Mouse (Mus musculus) retina, adult 2 months (tissue): ENCODE measurements at regions not wholly inside any gene's neighbourhood (a gene's known extent, or its start where the extent isn't known, plus 50 kb on each side); places are given as distances from the start of the nearest gene placed in this dataset.

Experiments
- DNase-seq: peaks from one replicate; pipeline ENCODE4 v3.0.0-alpha.2; 2012; ENCODE audit warnings: low read depth, low spot score

DNA sequence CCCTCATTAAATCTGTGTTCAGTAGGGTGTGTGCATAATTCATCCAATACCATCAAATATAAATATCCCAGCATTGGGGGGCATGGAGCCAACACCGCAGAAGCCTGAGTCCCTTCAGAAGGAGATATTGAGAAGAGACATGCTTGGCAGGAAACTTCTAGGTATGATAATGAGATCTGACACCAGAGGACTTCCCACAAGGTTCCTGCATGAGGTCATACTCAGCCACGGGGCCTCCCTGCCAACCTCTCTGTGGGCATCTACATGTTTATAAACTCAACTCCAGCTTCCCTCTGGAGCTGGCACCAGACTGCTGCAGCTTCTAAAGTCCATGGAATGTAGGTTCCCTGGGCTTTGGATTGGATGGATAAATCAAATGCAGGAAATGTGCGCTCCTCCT lies 587.4 kb upstream of the Kdm8 start:
- no peak for DNase-seq

DNA sequence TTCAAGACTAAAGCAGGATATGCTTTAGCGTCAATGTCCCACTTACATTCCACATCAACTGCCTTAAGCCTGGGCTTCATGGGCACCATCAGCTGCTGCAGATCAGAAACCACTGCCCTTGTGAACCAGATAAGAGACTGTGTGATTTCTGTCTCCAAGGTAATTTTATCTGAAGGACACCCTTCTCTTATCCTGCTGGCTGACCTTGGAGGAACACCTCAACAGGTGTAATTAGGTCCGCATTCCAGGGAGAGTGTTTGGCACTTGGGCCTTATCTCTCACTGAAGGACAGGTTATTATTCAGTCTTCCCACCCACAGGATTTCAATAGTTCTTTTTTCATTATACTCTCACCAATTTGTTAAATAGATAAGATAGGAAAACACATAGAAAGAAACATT lies 583.1 kb upstream of the Kdm8 start:
- DNase-seq: no peak

GRCm38 (mm10) chr7:124868133-124868603 lies 576.3 kb upstream of the Kdm8 start:
- no peak for DNase-seq

GRCm38 (mm10) chr7:124868621-124869020 lies 575.9 kb upstream of the Kdm8 start:
- DNase-seq: no peak

GRCm38 (mm10) chr7:124880771-124881170 lies 563.7 kb upstream of the Kdm8 start:
- DNase-seq: no peak

DNA sequence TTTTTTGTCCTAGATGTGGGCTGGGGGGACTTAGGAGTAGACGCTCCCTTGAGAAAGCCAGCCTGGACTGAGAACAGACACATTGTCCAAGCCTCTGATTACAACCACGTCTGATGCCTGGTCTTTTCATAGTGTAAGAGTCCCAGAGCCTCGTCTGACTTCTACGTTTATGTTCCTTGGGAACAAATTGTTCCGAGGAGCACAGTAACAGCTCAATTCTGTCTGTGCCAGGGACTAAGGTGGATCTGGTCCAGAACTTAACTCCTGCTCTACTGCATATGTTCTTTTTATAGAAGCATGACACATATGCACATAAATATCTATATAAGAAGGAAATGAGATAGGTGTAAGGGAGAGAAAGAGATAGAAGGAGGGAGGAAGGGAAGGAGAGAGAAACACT lies 537.2 kb upstream of the Kdm8 start:
- no peak for DNase-seq

DNA sequence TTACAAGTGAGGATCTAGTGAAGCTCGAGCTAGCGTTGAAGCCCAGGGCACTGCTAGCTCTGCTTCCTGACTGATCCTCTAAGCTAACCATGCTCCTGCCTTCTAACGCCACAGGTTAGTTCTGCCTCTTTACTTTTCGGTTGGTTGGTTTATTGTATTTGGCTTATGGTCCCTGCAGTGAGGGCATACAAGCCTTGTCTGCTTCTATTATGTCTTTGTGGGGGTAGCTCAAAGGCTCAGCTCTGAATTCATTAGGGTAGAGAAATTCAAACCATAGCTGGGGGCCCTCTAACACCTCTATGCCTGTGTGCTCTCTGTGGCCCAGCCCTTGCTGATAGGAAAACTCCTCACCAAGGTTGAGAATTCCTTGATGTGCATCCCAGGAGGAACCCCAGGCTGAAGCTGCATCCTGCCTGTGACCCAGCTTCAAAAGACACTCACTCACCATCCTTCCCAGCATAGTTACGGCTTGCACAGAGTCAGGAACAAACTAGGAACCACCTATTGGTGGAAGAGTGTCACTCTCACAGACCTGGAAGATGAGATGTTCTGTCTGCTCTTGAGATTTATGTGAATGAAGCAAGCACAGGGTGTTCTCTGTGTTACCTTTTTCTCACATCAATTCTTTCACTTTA lies 536.7 kb upstream of the Kdm8 start:
- DNase-seq: no peak

GRCm38 (mm10) chr7:124914061-124914460 lies 530.4 kb upstream of the Kdm8 start:
- no peak for DNase-seq

DNA sequence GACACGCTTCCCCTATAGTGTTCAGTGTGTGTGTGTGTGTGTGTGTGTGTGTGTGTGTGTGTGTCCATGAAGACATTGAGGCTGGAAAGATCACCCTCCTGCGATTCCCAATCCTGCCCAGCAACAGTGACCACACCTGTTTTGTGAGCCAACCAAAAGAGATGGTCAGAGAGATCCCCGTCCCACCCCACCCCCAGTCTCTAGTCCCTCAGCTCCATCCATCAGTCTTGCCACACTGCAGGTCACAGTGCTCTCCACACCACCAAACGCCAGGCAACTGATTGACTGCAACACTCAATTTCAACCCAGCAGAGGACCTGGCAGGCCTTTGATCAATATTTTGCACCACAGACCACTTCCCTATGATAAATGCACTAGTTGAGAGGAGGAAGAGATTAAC lies 530.0 kb upstream of the Kdm8 start:
- DNase-seq: no peak

GRCm38 (mm10) chr7:124914972-124915371 lies 529.5 kb upstream of the Kdm8 start:
- no peak for DNase-seq

DNA sequence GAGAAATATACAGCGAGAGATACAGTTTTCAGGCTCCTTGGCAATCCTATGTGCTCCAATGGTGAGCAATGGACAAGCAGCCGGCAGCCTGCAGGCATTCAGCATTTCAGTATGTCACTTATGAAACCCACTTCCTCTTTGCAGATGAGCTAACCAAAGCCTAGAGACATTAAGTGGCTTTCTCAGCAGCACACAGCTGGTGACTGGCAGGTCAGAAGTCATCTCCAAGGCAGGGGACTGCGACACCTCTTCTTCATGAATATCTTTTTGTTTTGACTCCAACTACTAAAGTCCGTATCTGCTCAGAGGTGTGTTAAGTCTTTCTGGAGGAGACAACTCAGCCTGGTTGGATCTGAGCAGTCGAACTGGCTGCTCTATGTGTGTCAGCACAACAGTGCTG lies 528.8 kb upstream of the Kdm8 start:
- DNase-seq: no peak

GRCm38 (mm10) chr7:124917606-124918120 lies 526.8 kb upstream of the Kdm8 start:
- no peak for DNase-seq

DNA sequence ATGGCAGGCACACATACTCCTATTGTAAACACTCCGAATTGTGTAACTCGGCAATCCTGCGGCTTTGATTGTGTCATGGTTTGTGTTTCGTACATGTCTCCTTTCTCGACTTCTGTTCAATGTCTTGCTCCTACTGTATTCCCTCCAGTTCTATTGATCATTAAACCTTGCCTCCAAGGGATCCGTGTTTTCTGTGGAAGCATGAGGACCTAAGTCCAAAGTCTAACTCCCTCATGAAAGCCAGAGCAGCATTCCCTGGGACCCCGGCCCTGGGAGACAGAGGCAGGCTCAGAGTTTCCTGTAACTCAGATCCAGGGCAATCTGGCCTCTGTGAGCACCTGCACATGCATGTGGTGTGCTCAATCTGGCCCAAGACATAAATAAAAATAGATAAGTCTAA lies 521.7 kb upstream of the Kdm8 start:
- no peak for DNase-seq

- no peak for DNase-seq
Observed at GRCm38 (mm10) chr7:124933573-124933972, 510.9 kb upstream of the Kdm8 start.

DNA sequence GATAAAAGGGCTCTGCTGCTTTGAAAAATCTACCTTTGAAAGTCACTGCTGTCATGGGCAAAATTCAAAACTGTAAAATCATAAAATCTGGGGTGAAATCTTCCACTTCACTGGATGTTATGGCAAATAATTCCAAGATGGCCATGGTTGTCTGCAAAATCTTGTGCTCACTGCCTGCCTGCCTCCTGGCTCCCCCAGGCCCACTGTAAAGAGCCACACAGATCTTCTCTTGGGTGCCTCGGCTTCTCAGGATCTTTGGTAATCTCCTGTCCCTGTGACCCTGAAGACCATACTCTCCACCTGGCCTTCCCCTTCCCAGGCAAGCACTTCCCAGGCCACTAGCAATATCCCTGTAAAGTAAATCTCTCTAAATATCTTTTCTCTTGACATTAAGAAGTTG lies 505.1 kb upstream of the Kdm8 start:
- no peak for DNase-seq

- no peak for DNase-seq
Observed at GRCm38 (mm10) chr7:124941527-124941926, 502.9 kb upstream of the Kdm8 start.

DNA sequence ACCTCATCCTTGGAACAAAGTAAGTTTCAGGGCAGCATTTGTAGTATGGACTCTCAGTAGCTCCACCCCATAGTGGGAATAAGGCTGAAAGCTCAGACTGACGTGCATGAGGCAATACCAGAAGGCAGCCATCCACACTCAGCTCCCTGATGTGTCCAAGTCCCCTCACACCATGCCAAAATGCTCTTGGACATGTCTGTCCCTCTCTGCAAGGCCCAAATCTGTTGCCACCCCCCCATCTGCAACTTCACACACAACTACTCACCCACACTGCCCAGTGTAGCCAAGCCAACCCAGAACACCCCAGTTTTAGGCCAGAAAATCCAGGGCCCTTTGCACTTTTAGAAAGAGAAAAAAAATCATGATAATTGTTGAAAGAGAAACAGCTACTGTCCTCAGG lies 498.1 kb upstream of the Kdm8 start:
- no peak for DNase-seq

- no peak for DNase-seq
Observed at GRCm38 (mm10) chr7:124957329-124957728, 487.1 kb upstream of the Kdm8 start.

DNA sequence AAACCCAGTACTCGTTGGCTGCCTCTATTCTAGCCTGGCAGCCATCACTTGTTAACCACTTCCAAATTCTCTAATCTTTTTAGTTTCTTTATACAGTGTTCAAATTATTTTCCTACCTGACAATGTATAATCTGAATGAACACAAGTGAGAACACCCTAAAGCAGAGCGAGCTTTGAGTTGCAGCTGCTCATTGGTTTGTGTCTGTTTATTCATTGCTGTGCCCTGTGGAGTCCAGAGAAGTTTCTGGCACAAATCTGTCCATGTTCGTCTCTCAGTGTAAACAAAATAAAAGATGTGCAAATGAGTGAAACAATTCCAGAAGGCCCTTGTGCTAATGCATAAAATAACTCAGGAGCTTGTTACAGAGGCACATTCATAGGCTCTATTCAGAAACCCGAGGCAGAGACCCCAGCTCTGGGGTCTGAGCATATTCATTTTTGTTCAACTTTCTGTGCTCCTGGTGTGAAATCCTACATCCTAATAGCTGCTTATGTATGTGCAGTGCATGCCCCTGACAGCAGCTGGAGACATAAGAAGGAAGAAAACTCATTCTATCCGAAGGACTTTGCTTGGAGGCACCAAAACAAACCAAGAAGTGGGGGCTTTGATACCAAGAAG lies 469.5 kb upstream of the Kdm8 start:
- no peak for DNase-seq

DNA sequence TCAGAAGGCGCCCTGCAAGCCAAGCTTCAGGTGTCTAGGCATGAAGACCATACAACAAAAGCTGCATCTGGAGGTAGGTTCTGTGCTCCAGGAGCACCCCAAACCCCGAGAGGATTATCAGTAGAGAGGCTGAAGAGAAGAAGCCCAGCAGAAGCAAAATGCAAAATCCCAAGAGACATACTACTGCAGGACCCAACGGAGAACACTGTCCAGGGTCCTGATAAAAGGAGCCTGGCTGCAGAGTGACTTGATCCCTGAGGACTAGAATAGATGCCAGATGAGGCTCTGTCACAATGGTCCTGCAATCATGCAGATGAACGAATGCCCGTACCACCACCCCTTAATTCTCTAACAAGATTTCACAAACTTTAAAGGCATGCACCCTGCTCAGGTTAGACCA lies 455.0 kb upstream of the Kdm8 start:
- no peak for DNase-seq

- DNase-seq: no peak
Observed at GRCm38 (mm10) chr7:124990695-124991094, 453.8 kb upstream of the Kdm8 start.

DNA sequence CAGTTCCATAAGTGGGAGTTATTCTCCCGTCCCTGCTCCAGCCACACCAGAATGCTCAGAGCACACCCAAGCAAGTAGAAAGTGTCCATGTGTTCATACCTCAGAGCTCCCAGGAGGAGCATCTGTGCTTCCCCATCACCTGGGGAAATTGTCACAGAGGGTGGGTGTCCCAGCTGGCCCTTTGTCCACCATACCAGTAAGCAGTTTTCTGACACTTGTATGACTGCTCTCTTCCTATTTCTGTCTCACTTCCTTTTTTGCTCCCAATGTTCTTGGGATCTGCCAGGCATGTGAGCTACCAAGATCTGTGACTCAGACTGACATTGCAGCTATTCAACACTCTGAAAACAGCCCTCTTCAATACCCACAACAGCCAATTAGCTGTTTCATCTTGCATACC lies 447.9 kb upstream of the Kdm8 start:
- DNase-seq: no peak

GRCm38 (mm10) chr7:125000669-125001068 lies 443.8 kb upstream of the Kdm8 start:
- DNase-seq: no peak
